Mouse (Mus musculus): ENCODE results near the gene Plekhg2.

GRCm38 (mm10) chr7:28358431-28358830, 14.0 kb downstream of the Plekhg2 start:
- TF ChIP-seq TAL1 (IDR thresholded peaks at IDR 0.05; ENCODE audit: low read length) (no peak), GATA1 (IDR thresholded peaks at IDR 0.05; ENCODE audit: low read length) (no peak)

All from erythroblast, embryonic 14.5 days (primary cell).